Mouse (Mus musculus): ENCODE results near the gene Nfic.

The Nfic gene

DNA sequence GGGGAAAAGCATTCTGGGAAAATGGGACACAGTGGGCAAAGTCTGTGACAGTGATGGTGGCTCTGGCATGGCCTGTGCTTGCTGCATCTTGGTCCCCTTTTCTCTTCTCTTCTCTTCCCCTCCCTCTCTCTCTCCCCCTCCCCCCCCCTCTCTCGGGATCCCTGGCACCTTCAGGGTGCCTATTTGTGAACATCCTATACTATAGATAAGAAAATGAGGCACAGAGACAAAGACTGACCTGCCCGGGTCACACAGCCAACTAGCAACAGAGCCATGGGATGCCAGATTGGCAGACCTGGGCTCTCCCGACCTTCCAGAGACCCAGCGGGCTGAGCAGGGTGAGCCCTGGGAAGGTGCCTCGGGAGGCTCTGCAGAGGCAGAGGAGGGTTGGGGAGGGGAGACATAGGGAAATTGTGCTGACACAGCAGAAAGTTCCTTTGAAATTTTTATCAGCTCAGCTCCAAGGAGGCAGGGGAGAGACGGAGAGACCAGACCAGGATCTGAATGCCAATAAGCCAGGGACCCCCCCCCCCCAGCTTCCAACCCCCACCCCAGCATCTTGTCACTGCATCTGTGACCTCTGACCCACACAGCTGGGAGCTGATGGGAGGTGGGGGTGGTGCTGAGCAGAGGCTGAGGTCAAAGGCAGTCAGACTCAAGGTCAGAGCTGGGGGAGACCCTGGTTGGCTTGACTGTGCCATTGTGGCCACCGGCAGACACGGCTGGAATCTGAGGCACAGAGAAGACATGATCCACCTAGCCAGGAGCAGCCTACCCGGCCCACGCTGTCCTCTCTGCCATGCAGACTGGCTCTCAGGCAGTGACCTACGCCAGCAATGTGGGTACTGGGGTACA lies 37.0 kb downstream of the Nfic start:
- DNase-seq (ENCODE audit: low read depth in 1 of 2, low spot score in 2 of 2): no peak

DNA sequence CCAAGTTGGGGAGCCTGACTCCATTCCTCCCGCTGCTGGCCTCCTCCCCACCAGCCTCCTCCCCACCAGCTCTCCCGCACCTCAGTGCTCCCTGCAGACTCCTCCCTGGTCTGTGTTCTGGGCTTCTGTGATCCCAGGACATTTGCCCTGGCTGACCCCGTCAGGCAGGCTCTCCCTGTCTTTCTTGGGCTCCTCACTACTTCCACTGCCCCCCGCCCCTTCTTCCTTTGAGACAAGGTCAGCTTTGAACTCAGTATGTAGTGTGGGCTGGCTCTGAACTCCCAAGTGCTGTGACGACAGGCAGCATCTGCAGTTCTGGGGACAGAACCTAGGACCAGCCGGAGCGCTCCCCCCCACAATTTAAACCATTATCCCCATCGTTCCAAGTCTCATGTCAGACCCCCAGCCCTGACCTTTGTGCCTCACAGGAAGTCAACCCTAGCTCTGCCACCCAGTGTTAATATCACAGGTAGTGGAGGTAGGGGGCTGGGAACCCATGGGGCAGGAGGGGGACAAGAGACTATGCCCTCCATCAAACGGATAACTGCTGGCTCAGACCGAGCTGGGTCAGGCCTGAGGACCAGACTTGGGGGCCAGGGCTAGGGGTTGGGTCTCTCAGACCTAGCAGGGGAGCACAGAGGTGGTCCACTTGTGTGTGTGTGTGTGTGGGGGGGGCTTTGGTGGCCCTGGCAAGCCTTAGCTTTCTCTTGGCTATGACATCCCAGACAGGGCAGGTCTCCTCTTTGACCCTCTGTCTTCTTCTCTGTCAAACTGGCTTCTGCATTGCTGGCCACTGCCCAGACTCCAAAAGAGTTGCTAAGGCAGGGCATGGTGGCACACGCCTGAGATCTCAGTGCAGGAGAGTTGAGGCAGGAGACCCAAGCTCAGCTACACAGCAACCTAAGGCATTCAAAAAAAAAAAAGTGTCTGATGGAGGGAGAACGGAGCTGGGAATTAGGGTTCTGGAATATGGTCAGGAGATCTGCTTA lies 37.9 kb downstream of the Nfic start:
- no peak for DNase-seq (ENCODE audit: low read depth in 1 of 2, low spot score in 2 of 2)

DNA sequence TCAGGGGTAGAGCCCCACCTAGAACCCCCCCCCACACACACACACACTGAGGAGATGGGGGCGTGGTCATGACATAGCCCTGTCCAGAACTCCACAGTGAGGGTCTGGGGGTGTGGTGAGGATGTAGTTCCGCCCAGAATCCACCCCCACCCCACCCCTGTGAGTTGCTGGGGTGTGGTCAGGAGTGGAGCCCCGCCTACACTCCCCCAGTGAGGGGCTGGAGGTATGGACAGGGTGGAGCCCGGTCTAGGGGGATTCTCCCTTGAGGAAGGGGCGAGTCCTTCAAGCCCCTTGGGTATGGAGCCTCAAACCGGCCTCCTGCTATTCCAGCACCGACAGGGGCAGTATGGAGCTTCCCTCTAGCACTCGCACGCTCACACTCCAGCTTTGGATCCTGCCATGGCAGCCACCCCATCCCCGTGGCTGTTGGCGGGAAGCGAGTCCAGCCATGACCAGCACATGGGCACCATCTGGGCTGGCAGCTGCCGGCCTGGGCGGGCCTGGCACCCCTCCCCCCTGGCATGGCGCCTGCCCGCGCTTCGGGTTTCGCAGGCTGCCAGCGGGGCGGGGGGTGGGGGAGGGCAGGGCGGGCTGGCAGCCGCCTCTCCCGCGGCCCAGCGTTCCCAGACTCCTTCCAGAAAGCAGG lies 38.7 kb downstream of the Nfic start:
- DNase-seq (ENCODE audit: low read depth in 1 of 2, low spot score in 2 of 2): no peak

DNA sequence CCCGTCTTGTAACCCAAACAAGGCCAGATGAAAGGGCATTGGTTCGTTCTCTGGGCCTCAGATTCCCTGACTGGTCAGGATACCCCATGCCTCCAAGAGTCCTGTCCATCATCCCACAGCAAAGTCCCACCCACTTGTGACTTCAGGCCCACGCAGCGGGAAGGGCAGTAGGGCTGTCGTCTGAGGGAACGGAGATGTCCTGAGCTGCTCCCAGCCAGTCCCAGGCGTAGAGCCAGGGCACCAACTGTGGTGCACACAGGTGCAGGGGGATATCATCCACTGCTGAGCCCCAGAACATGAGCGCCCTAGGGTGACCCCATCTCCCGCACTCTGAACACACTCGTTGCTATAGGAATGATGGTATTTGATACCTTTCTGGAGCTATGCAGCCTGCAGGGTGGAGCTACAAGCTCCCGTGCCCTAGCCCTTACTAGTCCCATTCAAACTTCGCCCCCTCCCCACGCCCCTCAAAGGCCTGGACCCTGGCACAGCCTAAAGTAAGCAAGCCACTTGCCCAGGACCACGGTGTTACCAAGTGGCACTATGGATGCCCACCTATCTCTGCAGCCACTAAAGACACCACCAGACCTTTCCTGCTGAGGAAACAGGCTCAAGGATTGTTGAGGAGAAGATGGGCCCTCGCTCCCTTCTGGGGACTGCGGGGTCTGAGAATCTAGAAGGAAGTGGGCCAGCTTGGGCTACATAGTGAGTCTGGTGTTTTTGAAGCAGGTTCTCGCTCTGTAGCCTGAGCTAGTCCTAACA lies 39.7 kb downstream of the Nfic start:
- DNase-seq (ENCODE audit: low read depth in 1 of 2, low spot score in 2 of 2): no peak

DNA sequence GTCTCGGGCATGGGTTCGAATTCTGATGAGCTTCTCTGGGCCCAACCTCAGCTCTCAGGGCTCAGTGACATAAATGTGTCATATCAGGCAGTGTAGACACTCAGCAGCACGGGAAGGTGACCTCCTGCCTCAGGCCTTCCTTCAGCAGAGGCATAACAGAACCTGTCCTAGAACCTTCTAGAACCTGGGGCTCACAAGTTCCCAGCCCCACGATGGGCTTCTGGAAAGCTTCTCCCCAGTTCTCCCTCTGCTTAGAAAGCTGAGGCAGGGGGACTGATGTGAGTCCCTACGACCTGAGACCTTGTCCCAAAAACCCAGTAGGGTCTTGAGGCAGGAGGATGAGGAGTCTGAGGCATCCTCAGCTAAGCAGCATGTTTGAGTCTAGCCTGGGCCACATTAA lies 40.3 kb downstream of the Nfic start:
- DNase-seq (ENCODE audit: low read depth in 1 of 2, low spot score in 2 of 2): no peak

DNA sequence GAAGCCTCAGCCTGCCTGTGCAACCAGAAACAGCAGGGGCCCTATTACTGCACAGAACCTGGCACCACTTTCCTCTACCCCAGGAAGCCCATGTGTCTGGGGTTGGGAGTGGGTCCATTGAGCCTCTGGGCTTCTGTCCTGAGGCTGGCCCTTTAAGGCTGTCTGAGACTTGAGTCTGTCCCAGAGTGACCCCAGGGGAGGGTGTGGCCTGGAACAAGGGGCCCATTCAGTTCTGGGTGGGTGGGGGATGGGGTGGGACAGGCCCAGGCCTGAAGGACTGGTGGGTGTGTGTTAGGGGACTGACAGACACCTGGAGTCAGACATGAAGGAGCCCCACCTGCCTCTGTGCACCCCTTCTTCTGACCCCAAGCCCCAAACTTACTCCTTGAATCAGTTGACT lies 40.8 kb downstream of the Nfic start:
- no peak for DNase-seq (ENCODE audit: low read depth in 1 of 2, low spot score in 2 of 2)

DNA sequence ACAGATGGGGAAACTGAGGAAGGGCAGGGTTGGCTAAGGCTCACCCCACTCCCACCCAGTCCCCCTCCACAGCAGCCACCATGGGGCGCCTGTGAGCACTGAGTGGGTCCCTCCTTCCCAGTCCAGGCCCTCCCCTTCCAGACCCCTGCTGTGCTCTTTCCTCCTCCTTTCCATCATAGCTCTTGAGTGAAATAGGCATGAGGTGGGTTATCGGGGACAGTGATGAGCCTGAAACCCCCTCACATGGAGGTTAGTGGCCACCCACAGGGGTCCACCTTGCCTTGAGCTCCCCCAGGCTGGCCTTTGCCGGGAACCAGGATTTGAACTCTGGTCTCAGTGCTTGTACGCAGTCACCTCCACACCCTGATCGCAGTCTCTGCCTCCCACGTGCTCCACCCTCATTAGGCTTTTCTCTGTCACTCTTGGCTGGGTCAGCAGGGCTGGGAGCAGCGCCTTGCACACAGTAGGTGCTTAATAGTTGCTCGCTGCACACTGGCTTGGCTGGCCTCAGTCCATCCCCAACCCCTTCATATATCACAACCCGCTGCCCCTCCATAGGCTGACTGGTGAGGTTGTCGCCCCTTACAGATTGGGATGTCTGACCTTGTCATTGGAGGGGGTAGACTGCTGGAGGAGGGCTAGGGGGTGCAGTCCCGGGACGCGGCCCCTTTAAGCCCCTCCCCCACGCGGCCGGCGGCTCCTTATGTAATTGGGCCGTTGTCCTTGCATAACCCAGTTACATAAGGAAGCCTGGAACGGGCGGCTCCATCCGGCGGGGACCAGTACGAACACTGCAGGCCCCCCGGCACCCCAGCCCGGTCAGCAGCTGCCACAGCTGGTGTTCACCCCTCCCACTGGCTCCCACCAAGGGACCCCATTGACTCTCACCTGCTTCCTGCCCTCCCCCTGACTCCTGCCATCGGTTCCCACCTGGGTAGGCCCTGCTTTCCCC lies 41.8 kb downstream of the Nfic start:
- DNase-seq (ENCODE audit: low read depth in 1 of 2, low spot score in 2 of 2): peak in 1 of 2 experiments; percentile 47

DNA sequence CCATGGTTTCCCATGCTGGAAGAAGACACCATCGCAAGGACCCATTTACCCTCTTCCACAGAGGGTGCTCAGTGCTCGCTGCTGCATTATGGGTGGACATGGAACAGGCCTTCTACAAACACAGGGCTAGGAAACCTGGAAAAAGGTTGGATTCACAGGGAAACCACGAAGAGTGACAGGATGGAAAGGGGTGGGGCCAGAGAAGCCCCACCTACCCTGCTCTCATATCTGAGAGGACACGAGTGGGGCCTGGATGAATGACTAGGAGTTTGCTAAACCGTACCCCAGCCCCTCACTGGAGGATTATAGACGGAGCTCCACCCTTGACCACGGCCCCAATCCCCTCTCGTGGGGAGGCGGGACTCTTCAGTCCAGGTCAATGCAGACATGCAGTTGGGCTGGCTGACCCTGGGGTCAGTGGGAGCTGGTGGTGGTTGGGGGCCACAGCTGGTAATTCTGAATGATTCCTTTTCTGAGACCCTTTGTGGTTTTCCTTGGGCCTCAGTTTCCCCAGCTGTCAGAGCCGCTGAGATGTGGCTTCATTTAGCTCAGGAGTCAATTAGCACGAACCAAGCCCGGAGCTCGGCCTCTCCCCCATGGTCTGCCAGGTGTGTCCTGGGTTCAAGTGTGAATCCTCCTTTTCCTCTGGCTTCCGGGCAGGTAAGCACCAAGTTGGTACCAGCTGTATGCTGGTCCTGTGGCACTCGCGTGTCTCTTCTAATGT lies 42.7 kb downstream of the Nfic start:
- DNase-seq (ENCODE audit: low read depth in 1 of 2, low spot score in 2 of 2): no peak

DNA sequence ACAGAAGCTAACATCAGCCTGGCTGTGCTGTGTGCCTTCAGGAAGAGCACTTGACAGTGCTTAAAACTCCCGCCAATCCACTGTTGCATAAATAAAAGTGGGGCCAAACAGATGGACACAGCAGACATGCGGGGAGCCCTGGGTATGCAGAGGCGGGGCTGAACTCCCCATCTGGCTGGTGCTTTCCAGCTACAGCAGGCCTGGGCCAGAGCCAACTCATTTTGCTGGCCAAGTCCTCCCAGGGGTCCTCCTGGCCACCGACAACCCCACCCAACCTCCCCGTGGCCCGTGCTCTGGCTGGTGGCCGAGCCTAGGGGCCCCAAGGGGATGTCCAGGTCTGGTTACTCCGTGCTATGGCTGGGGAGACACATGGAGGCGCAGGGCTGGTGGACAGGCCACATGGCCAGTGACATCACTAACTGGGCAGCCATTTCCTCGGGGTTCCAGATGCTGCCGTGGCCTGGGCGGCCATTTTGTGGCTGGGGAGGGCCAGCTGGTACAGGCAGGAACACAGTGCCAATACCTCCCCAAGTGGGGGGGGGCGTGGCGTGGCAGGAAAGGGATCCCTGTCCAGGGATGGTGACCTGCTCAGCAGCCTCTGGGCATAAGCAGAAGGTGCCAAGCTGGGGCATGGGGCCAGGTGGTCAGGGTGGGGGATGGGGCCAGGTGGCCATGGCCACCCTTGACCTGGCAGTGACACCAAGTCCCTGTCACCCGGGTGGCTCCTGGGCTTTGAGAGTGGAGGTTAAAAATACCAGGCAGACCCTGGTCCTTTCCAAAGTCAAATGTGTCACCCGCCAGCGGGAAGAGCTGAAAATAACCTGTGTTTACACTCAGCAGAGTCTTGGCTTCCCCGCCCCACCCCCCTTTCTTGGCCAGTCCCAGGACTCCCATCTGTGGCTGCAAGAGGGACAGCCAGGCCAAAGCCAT lies 43.7 kb downstream of the Nfic start:
- no peak for DNase-seq (ENCODE audit: low read depth in 1 of 2, low spot score in 2 of 2)

DNA sequence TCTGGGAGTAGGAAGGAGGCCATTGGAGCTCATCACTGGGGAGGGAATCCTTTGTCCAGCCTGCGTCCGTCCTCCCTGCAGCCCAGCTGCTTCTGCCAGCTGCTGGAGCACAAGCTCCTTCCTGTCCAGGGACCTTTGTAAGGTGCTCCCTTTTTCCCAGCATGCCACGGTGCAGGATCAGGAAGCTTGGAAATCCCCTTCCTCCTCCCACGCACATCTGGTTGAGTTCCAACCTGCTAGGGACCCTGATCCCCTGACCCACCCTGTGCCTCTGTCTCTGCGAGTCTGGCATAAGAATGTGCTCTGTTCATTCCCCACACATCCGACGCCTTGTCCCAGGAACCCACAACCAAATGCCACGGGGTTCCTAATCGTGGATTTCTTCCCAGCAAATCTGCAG lies 44.5 kb downstream of the Nfic start:
- DNase-seq (ENCODE audit: low read depth in 1 of 2, low spot score in 2 of 2): no peak

DNA sequence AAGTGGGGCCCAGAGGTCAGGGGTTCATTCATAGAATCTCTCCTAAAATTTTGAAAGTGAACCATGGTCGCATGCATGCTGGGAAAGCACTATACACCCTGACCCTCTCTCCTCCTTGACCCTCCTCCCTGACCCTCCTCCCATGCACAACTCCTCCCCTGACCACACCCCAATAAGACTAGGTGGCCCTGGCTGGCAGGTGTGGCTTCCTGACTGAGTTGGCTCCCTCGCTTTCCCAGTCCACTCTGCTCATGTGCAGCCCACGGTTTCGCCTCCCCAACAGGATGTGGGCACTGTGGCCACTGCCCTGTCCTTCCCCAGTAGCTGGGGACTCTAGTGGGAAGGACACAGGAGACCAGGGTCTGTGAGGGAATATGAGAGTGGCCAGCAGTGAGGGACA lies 45.1 kb downstream of the Nfic start:
- DNase-seq (ENCODE audit: low read depth in 1 of 2, low spot score in 2 of 2): no peak

DNA sequence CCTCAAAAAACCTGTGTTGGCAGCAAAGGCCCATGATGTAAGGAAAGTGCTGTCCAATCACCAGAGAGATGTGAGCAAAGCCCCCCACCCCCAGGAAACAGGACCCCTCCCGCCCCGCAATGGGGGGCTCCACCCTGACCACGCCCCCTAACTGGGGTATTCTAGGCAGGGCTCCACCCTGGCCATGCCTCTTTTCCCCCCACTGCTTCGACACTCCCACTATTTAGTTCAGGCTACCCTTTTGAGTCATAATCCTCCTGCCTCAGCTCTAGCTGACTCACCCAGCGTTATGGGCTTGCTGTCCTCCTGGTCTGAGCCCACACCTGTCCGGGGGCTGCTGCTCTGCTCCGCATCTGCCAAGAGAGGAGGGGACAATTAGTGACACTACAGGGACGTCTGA lies 46.1 kb downstream of the Nfic start:
- DNase-seq (ENCODE audit: low read depth in 1 of 2, low spot score in 2 of 2): no peak

DNA sequence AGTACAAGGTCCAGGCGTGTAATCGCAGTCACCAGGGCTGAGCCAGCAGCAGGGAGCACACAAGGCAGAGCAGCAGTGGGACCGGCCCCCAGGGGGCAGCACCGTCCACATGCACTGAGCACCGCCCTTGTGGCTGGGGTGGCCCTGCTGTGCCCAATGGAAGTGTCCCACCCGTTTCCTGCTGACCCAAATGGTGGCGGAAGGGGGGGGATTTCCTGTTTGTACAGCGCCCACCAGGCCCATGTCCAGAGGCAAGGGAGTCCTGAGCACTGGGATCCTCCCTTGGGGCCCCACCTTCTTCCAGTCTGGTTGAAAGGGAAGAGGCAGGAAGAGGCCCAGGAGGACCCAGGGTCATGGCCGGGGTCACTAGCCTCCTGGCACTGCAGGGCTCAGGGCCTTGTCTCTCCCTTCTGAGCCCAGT lies 46.6 kb downstream of the Nfic start:
- peak; percentile 64 to 72 for DNase-seq (ENCODE audit: low read depth in 1 of 2, low spot score in 2 of 2)

DNA sequence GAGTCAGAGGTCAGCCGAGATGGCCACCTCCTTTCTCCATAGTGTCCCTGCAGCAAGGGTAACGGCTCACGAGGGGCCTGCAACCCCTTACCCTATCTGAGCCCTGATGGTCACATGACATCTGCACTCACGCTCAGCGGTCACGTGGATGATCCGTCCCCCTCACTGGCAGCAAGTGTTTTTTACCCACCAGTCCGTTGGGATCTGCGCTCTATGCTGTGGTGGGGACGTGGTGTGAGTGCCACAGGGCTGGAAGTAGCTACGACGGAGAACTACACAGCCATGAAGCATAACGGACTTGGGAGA lies 47.1 kb downstream of the Nfic start:
- DNase-seq (ENCODE audit: low read depth in 1 of 2, low spot score in 2 of 2): no peak

DNA sequence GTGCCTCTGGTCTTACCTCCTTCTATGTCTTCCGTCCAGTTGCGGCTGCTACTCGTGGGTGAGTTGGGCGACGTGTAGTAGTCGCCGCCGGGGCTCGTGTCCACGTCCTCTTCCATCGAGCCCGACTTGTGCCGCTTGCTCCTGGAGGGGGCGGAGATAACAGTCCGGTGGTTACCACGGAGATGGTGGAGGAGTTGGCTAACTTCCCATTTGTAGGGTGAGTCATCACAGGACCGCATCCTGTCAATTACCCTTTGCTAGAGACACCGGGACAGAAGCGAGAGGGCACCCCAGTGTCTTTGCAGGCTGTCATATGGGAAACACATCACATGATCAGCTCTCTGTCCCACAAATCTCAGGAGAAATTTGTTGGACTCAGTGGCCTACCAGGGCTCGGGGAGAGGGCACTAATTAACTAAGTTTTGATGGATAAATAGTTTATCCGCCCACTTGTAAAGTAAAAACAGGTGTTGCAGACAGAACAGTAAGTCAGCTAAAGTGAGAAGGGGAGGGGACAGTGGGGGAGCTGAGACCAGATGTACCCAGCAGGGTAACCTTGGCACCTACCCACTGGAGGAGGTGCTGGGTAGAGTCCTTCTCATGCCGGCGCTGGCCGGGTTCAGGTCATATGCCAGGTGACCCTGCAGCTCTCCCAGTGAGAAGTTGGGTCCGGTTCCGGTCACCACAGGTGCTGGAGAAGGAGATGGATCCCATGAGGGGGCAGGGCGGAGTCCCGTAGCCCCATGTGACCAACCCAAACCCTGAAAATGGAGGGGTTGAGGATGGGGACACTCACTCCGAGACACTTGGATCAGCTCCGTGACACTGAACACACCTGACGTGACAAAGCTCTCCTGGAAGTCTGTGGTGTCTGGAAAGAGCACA lies 47.7 kb downstream of the Nfic start:
- DNase-seq (ENCODE audit: low read depth in 1 of 2, low spot score in 2 of 2): peak; percentile 89 to 90

DNA sequence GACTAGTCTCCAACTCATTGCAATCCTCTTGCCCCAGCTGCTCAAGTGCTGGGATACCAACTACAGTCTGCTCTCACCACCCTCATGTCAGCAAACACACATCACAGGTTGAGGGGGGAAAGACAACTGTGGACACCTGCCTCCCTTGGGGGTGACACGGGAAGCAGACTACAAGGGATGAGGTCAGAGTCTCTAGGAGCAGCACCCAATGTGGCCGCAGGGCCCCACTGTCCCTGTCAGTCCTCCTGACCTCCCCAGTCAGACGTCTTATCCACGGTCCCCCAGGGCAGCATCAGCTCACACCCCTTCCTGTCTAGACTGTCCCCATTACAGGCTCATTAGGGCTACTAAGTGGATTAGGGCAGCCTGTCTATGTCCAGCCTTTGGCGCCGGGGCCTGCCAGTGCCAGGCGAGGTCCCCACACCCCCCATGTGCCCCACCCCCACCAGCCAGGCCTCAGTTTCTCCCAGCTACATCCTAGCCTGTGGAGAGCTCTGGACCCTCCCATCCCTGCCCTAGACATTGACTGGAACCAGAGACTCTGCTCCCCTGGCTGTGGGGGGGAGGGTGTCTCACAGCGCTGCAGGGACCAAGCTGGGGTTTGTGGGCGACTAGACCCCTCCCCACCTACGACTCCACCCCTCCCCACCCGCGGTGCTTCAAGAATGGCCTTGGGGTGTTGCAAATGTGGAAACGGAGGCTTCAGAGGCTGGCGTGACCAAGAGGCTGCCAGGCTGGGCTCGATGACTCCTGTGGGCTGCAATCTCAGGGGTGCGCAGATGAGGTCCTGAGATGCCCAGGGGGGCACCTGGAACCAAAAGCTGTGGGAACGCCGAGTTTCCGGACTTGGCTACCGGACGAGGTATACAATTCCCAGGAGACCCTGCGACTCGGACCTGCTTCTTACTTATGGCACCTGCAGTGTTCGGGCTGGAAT lies 48.7 kb downstream of the Nfic start:
- DNase-seq (ENCODE audit: low read depth in 1 of 2, low spot score in 2 of 2): no peak

All from monocyte, adult 2 months (primary cell).